Mouse (Mus musculus): ENCODE measurements at regions not wholly inside any gene's neighbourhood (a gene's known extent, or its start where the extent isn't known, plus 50 kb on each side); places are given as distances from the start of the nearest gene placed in this dataset.
"Not testable (repeated sequence)": the region's sequence is repeated elsewhere in the genome, so short reads cannot be mapped to it uniquely, and the experiment has no call there.

- H3K79me3 ChIP-seq (ENCODE audit: low read depth), result no peaks in the 10 kb centered on the region
- no peak for TF ChIP-seq MYOG (IDR thresholded peaks at IDR 0.05; ENCODE audit: control insufficient read depth, extremely low read depth, insufficient read length)
- TF ChIP-seq CTCF (IDR thresholded peaks at IDR 0.05; ENCODE audit: control insufficient read depth, insufficient read depth, insufficient read length), result no peak
- TF ChIP-seq FOSL1 (IDR thresholded peaks at IDR 0.05; ENCODE audit: insufficient read depth, low read length, poor library complexity, severe bottlenecking), result no peak
- no peak for TF ChIP-seq USF1 (IDR thresholded peaks at IDR 0.05; ENCODE audit: low read depth)
- TF ChIP-seq MYOD1 (IDR thresholded peaks at IDR 0.05; ENCODE audit: control insufficient read depth, insufficient read length, low read depth), result no peak
- no peak for TF ChIP-seq MAX (IDR thresholded peaks at IDR 0.05)
- no peak for TF ChIP-seq CEBPB (IDR thresholded peaks at IDR 0.05; ENCODE audit: low read depth)
- no peaks in the 10 kb centered on the region for H3K27me3 ChIP-seq (ENCODE audit: control insufficient read depth, insufficient read depth, insufficient read length)
- H3K4me3 ChIP-seq (ENCODE audit: insufficient read depth, poor library complexity, severe bottlenecking), result no peak overlapping the region
- H3K36me3 ChIP-seq (ENCODE audit: control insufficient read depth, insufficient read depth), result no peaks in the 10 kb centered on the region
- H3K79me2 ChIP-seq (ENCODE audit: control insufficient read depth, insufficient read depth), result no peaks in the 10 kb centered on the region
- no peak overlapping the region for H3ac ChIP-seq (ENCODE audit: control insufficient read depth, insufficient read length, low read depth)
Measured at GRCm38 (mm10) chr17:69604698-69605097, 165.6 kb downstream of the Akain1 start.

- no peaks in the 10 kb centered on the region for H3K36me3 ChIP-seq (ENCODE audit: control insufficient read depth, insufficient read depth)
- TF ChIP-seq CEBPB (IDR thresholded peaks at IDR 0.05; ENCODE audit: low read depth) (no peak), CTCF (IDR thresholded peaks at IDR 0.05; ENCODE audit: control insufficient read depth, insufficient read depth, insufficient read length) (no peak), MYOG (IDR thresholded peaks at IDR 0.05; ENCODE audit: control insufficient read depth, extremely low read depth, insufficient read length) (no peak), MAX (IDR thresholded peaks at IDR 0.05) (no peak), USF1 (IDR thresholded peaks at IDR 0.05; ENCODE audit: low read depth) (no peak), MYOD1 (IDR thresholded peaks at IDR 0.05; ENCODE audit: control insufficient read depth, insufficient read length, low read depth) (no peak), FOSL1 (IDR thresholded peaks at IDR 0.05; ENCODE audit: insufficient read depth, low read length, poor library complexity, severe bottlenecking) (no peak)
- H3K27me3 ChIP-seq (ENCODE audit: control insufficient read depth, insufficient read depth, insufficient read length), result no peaks in the 10 kb centered on the region
- no peak overlapping the region for H3K4me3 ChIP-seq (ENCODE audit: insufficient read depth, poor library complexity, severe bottlenecking)
- no peaks in the 10 kb centered on the region for H3K79me2 ChIP-seq (ENCODE audit: control insufficient read depth, insufficient read depth)
- no peak overlapping the region for H3ac ChIP-seq (ENCODE audit: control insufficient read depth, insufficient read length, low read depth)
- no peaks in the 10 kb centered on the region for H3K79me3 ChIP-seq (ENCODE audit: low read depth)
Measured at GRCm38 (mm10) chr17:69605458-69605857, 166.3 kb downstream of the Akain1 start.

- Histone ChIP-seq H3K4me3 (ENCODE audit: insufficient read depth, poor library complexity, severe bottlenecking) (no peak overlapping the region), H3K27me3 (ENCODE audit: control insufficient read depth, insufficient read depth, insufficient read length) (no peaks in the 10 kb centered on the region), H3K79me3 (ENCODE audit: low read depth) (no peaks in the 10 kb centered on the region), H3K36me3 (ENCODE audit: control insufficient read depth, insufficient read depth) (no peaks in the 10 kb centered on the region), H3ac (ENCODE audit: control insufficient read depth, insufficient read length, low read depth) (no peak overlapping the region), H3K79me2 (ENCODE audit: control insufficient read depth, insufficient read depth) (no peaks in the 10 kb centered on the region)
- TF ChIP-seq USF1 (IDR thresholded peaks at IDR 0.05; ENCODE audit: low read depth), result no peak
- no peak for TF ChIP-seq FOSL1 (IDR thresholded peaks at IDR 0.05; ENCODE audit: insufficient read depth, low read length, poor library complexity, severe bottlenecking)
- TF ChIP-seq CEBPB (IDR thresholded peaks at IDR 0.05; ENCODE audit: low read depth), result no peak
- no peak for TF ChIP-seq MYOD1 (IDR thresholded peaks at IDR 0.05; ENCODE audit: control insufficient read depth, insufficient read length, low read depth)
- no peak for TF ChIP-seq MAX (IDR thresholded peaks at IDR 0.05)
- no peak for TF ChIP-seq CTCF (IDR thresholded peaks at IDR 0.05; ENCODE audit: control insufficient read depth, insufficient read depth, insufficient read length)
- no peak for TF ChIP-seq MYOG (IDR thresholded peaks at IDR 0.05; ENCODE audit: control insufficient read depth, extremely low read depth, insufficient read length)
Measured at GRCm38 (mm10) chr17:69631411-69631810, 192.3 kb downstream of the Akain1 start.

GRCm38 (mm10) chr17:69650496-69650895, 211.4 kb downstream of the Akain1 start:
- H3K79me2 ChIP-seq (ENCODE audit: control insufficient read depth, insufficient read depth); H3ac ChIP-seq (ENCODE audit: control insufficient read depth, insufficient read length, low read depth); H3K36me3 ChIP-seq (ENCODE audit: control insufficient read depth, insufficient read depth); H3K27me3 ChIP-seq (ENCODE audit: control insufficient read depth, insufficient read depth, insufficient read length); H3K4me3 ChIP-seq (ENCODE audit: insufficient read depth, poor library complexity, severe bottlenecking); H3K79me3 ChIP-seq (ENCODE audit: low read depth): not testable (repeated sequence)

GRCm38 (mm10) chr17:69654586-69654985, 215.5 kb downstream of the Akain1 start:
- Histone ChIP-seq H3K36me3 (ENCODE audit: control insufficient read depth, insufficient read depth) (no peaks in the 10 kb centered on the region), H3K27me3 (ENCODE audit: control insufficient read depth, insufficient read depth, insufficient read length) (no peaks in the 10 kb centered on the region), H3K79me3 (ENCODE audit: low read depth) (no peaks in the 10 kb centered on the region), H3ac (ENCODE audit: control insufficient read depth, insufficient read length, low read depth) (no peak overlapping the region), H3K79me2 (ENCODE audit: control insufficient read depth, insufficient read depth) (no peaks in the 10 kb centered on the region), H3K4me3 (ENCODE audit: insufficient read depth, poor library complexity, severe bottlenecking) (no peak overlapping the region)
- TF ChIP-seq CEBPB (IDR thresholded peaks at IDR 0.05; ENCODE audit: low read depth) (no peak), MAX (IDR thresholded peaks at IDR 0.05) (no peak), USF1 (IDR thresholded peaks at IDR 0.05; ENCODE audit: low read depth) (no peak), FOSL1 (IDR thresholded peaks at IDR 0.05; ENCODE audit: insufficient read depth, low read length, poor library complexity, severe bottlenecking) (no peak), CTCF (IDR thresholded peaks at IDR 0.05; ENCODE audit: control insufficient read depth, insufficient read depth, insufficient read length) (no peak), MYOD1 (IDR thresholded peaks at IDR 0.05; ENCODE audit: control insufficient read depth, insufficient read length, low read depth) (no peak), MYOG (IDR thresholded peaks at IDR 0.05; ENCODE audit: control insufficient read depth, extremely low read depth, insufficient read length) (no peak)

GRCm38 (mm10) chr17:69672530-69672929, 233.4 kb downstream of the Akain1 start:
- no peak overlapping the region for H3ac ChIP-seq (ENCODE audit: control insufficient read depth, insufficient read length, low read depth)
- no peaks in the 10 kb centered on the region for H3K79me3 ChIP-seq (ENCODE audit: low read depth)
- H3K79me2 ChIP-seq (ENCODE audit: control insufficient read depth, insufficient read depth), result no peaks in the 10 kb centered on the region
- no peaks in the 10 kb centered on the region for H3K36me3 ChIP-seq (ENCODE audit: control insufficient read depth, insufficient read depth)
- TF ChIP-seq CTCF (IDR thresholded peaks at IDR 0.05; ENCODE audit: control insufficient read depth, insufficient read depth, insufficient read length), result no peak
- no peak for TF ChIP-seq CEBPB (IDR thresholded peaks at IDR 0.05; ENCODE audit: low read depth)
- TF ChIP-seq FOSL1 (IDR thresholded peaks at IDR 0.05; ENCODE audit: insufficient read depth, low read length, poor library complexity, severe bottlenecking), result no peak
- TF ChIP-seq USF1 (IDR thresholded peaks at IDR 0.05; ENCODE audit: low read depth), result no peak
- TF ChIP-seq MAX (IDR thresholded peaks at IDR 0.05), result no peak
- no peak for TF ChIP-seq MYOD1 (IDR thresholded peaks at IDR 0.05; ENCODE audit: control insufficient read depth, insufficient read length, low read depth)
- TF ChIP-seq MYOG (IDR thresholded peaks at IDR 0.05; ENCODE audit: control insufficient read depth, extremely low read depth, insufficient read length), result no peak
- no peaks in the 10 kb centered on the region for H3K27me3 ChIP-seq (ENCODE audit: control insufficient read depth, insufficient read depth, insufficient read length)
- H3K4me3 ChIP-seq (ENCODE audit: insufficient read depth, poor library complexity, severe bottlenecking), result no peak overlapping the region

Data from C2C12 (cell line).